Comparison of ENCODE assay signal across 22 mouse cellular contexts in genomic region chrX:153656949-153657348, GRCm38 (mm10).
"Had no signal": no experiment of that assay in that cellular context is flagged by ENCODE, and none has a peak within 500 bp of the region (broad histone marks: within the 10 kb centered on the region; RNA-seq: fewer than 3 reads in every experiment).

No protein-coding gene starts in this region.

- DNase-seq: gastrocnemius, adult 2 months; gastrocnemius, postnatal 10 days; gastrocnemius, postnatal 25 days; heart, adult 11 months; heart, adult 2 months; heart, postnatal 10 days; kidney, adult 11 months; kidney, adult 2 months; kidney, adult 9 months; kidney, postnatal 14 days; kidney, postnatal 36 days; layer of hippocampus, adult 9-11 months; left cerebral cortex, postnatal 4 days had no signal

- ATAC-seq: hindbrain, postnatal 0 days; intestine, embryonic 16.5 days; liver, embryonic 12.5 days had no signal

- H3K4me1 ChIP-seq: hindbrain, embryonic 13.5 days; hindbrain, embryonic 15.5 days; kidney, embryonic 15.5 days; limb, embryonic 13.5 days; limb, embryonic 15.5 days; liver, embryonic 12.5 days had no signal

- H3K4me3 ChIP-seq: gastrocnemius, adult 2 months; heart, adult 2 months; hindbrain, embryonic 13.5 days; hindbrain, embryonic 15.5 days; kidney, embryonic 15.5 days; limb, embryonic 13.5 days; limb, embryonic 15.5 days; liver, embryonic 12.5 days had no signal

- H3K27ac ChIP-seq: gastrocnemius, adult 2 months; heart, adult 2 months; hindbrain, embryonic 13.5 days; hindbrain, embryonic 15.5 days; hindbrain, postnatal 0 days; kidney, embryonic 15.5 days; kidney, postnatal 0 days; limb, embryonic 13.5 days; limb, embryonic 15.5 days; liver, embryonic 12.5 days had no signal
